Mouse (Mus musculus) liver, adult 2 months (tissue): ENCODE measurements at regions not wholly inside any gene's neighbourhood (a gene's known extent, or its start where the extent isn't known, plus 50 kb on each side); places are given as distances from the start of the nearest gene placed in this dataset.

Experiments used
- DNase-seq: peaks from one replicate; pipeline ENCODE4 v3.0.0-alpha.2; 2011; ENCODE audit warnings: low read depth, low spot score; ENCODE audit errors: extremely low read depth
- H3K27ac ChIP-seq: fragments of 200-500 bp; replicated peaks from 2 replicates; pipeline ENCODE4 v1.5.1; 2012; ENCODE audit warnings: low read depth, mild to moderate bottlenecking, control low read depth, inconsistent platforms, low read length; ENCODE audit not compliant: insufficient read depth
- H3K27me3 ChIP-seq: fragments of 200-500 bp; 2 replicates; pipeline ENCODE4 v1.6.1; 2012; ENCODE audit warnings: mild to moderate bottlenecking, moderate library complexity, low read length, inconsistent platforms; ENCODE audit not compliant: control insufficient read depth, insufficient read depth
- H3K36me3 ChIP-seq: fragments of 200-500 bp; 2 replicates; pipeline ENCODE4 v1.6.1; 2012; ENCODE audit warnings: low read length, inconsistent platforms; ENCODE audit not compliant: control insufficient read depth, insufficient read depth
- H3K4me1 ChIP-seq: fragments of 200-500 bp; 2 replicates; pipeline ENCODE4 v1.6.1; 2011; ENCODE audit warnings: low read length; ENCODE audit not compliant: control insufficient read depth, insufficient read depth
- H3K4me3 ChIP-seq: fragments of 200-500 bp; 2 replicates; pipeline ENCODE4 v1.5.1; 2011; ENCODE audit warnings: low read depth, mild to moderate bottlenecking, control low read depth, low read length, moderate library complexity; ENCODE audit not compliant: insufficient read depth
- H3K79me2 ChIP-seq: fragments of 200-500 bp; 2 replicates; pipeline ENCODE4 v1.6.1; 2012; ENCODE audit warnings: inconsistent platforms, mild to moderate bottlenecking, low read length, moderate library complexity; ENCODE audit not compliant: control insufficient read depth, insufficient read depth
- H3K9ac ChIP-seq: fragments of 200-500 bp; 2 replicates; pipeline ENCODE4 v1.6.1; 2012; ENCODE audit warnings: low read depth, mild to moderate bottlenecking, control low read depth, inconsistent platforms, low read length
- CTCF ChIP-seq: fragments of 200-500 bp; IDR thresholded peaks from 2 replicates; pipeline ENCODE4 v1.5.1; 2011; ENCODE audit warnings: low read depth, low read length, control low read depth
- POLR2A ChIP-seq: fragments of 200-500 bp; IDR thresholded peaks from 2 replicates; pipeline ENCODE4 v1.6.1; 2011; ENCODE audit warnings: low read length, control low read depth; ENCODE audit not compliant: insufficient read depth; ENCODE audit errors: extremely low read depth
- WGBS: fragments of 180-500 bp; shearing (Covaris S2); methylation state at CpG from one replicate; pipeline ENCODE4 v1.1.7; 2018; 5-methylcytosine and 5-hydroxymethylcytosine counted together

DNA sequence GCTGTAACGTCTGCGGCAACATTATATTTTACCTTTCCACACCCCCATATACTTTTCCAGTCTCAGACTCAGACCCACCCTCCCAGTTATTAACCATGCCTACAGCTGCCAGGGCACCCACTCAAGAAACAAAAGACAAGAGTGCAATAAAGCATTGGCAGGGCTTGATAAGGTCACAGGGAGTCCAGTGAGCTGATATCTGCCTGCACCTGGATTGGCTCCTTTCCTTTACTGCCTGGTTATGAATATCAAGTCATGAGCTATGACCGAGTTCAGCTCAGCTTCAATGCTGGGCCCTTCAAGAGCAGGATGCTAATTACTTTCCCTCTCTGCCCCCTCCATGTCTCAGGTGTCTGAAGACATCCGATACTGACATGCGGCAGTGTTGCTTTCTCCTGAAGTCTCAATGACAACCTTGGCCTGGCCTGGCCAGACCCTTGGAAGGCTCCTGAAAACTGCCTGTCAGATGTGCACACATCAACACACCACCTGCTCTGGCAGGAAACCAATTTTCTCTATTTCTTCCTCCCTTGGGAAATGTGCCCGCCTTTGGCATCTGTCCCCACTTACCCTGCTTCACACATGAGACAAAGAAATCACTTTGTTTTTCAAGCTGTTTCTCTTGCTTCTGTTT lies 286.3 kb downstream of the Pik3r1 start:
- WGBS = 92% methylated on average over 6 of the region's 6 CpGs
- H3K9ac ChIP-seq = no peak overlapping the region
- no peaks in the 10 kb centered on the region for H3K79me2 ChIP-seq
- no peak for DNase-seq
- H3K4me1 ChIP-seq = peaks cover 5% of the 10 kb centered on the region; the same call in 1 of the 2 replicates
- no peaks in the 10 kb centered on the region for H3K36me3 ChIP-seq
- no peak overlapping the region for H3K27ac ChIP-seq
- H3K27me3 ChIP-seq = no peaks in the 10 kb centered on the region
- H3K4me3 ChIP-seq = no peak overlapping the region
- no peak for TF ChIP-seq POLR2A
- no peak for TF ChIP-seq CTCF

DNA sequence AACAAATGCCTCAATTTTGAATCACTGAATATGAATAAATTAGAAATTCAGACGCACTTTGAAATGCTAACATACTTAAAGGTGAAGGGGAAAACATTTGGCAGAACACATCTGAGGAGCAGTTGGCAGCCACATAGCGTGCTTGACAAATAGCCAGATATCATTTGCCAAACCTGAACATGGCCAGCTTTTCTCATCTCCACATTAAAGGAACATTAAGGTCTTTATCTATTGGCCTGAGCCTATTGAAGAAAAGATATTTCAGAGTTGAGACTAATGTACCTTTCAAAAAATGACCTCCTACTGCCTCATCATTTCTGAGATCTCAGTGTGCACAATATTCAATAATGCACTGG lies 288.7 kb downstream of the Pik3r1 start:
- no peaks in the 10 kb centered on the region for H3K27me3 ChIP-seq
- no peak overlapping the region for H3K27ac ChIP-seq
- H3K4me3 ChIP-seq = no peak overlapping the region
- WGBS = 22% methylated on average over 2 of the region's 2 CpGs
- H3K4me1 ChIP-seq = peaks cover 5% of the 10 kb centered on the region; the same call in 1 of the 2 replicates
- no peak for TF ChIP-seq POLR2A
- no peak for TF ChIP-seq CTCF
- no peak overlapping the region for H3K9ac ChIP-seq
- H3K36me3 ChIP-seq = no peaks in the 10 kb centered on the region
- peak; percentile 80 for DNase-seq
- no peaks in the 10 kb centered on the region for H3K79me2 ChIP-seq

DNA sequence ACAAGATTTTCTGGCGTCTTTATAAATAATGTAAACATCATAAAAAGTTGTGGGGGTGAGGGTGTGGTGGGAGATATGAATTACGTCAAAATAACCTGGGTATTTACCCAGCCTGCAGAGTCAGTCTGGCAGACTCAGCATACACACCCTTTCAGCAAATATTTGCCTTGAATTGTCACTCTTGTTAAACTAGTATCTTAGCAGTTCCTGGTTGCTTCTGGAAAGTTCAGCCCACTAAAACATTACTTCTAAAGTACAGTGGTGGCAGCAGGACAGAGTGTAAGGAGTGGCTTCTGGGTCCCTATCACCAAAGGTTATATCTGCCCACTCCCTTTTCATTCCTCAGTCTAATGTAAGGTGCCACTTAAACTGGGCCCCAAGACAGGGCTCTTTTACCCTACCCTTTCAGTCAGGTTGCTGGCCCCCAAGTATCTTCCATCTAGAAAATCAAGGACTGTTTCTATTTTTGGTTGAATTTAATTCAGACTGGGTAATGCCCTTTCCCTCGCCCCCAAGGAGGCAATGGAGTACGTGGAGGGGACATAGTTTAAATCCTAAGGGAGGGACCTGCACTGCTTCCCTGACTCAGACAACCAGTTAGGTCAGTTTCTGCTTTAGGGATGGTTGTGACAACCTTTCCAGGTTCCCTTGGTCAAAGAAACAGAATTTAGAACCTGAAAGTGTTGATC lies 289.3 kb downstream of the Pik3r1 start:
- 32% methylated on average over 4 of the region's 4 CpGs for WGBS

DNA sequence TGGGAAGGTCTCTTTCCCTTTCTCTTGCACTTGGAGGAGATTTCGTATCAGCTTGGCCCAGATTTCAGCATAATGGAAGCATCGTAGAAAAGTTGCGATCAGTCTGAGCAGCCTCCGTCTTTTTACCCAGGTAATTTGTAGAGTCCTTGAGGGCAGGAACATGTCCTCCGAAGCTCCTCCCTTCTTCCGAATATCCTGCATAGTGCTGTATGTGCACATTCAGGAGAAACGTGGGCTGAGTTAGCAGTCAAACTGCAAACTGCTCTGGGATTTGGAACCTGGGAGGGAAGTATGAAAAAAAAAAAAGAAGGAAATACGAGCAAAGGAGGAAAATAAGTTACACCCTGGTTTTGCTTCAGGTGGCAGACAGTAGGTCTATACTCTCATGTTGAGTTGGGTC lies 294.7 kb downstream of the Pik3r1 start:
- H3K4me3 ChIP-seq = no peak overlapping the region
- no peak overlapping the region for H3K9ac ChIP-seq
- H3K27ac ChIP-seq = no peak overlapping the region
- H3K27me3 ChIP-seq = no peaks in the 10 kb centered on the region
- H3K79me2 ChIP-seq = no peaks in the 10 kb centered on the region
- no peaks in the 10 kb centered on the region for H3K4me1 ChIP-seq
- 94% methylated on average over 8 of the region's 8 CpGs for WGBS
- TF ChIP-seq POLR2A = no peak
- no peak for TF ChIP-seq CTCF
- H3K36me3 ChIP-seq = no peaks in the 10 kb centered on the region
- DNase-seq = no peak

More for the DNA sequence above, 289.3 kb downstream of the Pik3r1 start:
- no peak overlapping the region for H3K4me3 ChIP-seq
- TF ChIP-seq POLR2A (no peak), CTCF (no peak)
- peaks cover 5% of the 10 kb centered on the region; the same call in 1 of the 2 replicates for H3K4me1 ChIP-seq
- H3K79me2 ChIP-seq = no peaks in the 10 kb centered on the region
- no peaks in the 10 kb centered on the region for H3K36me3 ChIP-seq
- no peak overlapping the region for H3K9ac ChIP-seq
- no peak overlapping the region for H3K27ac ChIP-seq
- peak; percentile 75 for DNase-seq
- no peaks in the 10 kb centered on the region for H3K27me3 ChIP-seq

DNA sequence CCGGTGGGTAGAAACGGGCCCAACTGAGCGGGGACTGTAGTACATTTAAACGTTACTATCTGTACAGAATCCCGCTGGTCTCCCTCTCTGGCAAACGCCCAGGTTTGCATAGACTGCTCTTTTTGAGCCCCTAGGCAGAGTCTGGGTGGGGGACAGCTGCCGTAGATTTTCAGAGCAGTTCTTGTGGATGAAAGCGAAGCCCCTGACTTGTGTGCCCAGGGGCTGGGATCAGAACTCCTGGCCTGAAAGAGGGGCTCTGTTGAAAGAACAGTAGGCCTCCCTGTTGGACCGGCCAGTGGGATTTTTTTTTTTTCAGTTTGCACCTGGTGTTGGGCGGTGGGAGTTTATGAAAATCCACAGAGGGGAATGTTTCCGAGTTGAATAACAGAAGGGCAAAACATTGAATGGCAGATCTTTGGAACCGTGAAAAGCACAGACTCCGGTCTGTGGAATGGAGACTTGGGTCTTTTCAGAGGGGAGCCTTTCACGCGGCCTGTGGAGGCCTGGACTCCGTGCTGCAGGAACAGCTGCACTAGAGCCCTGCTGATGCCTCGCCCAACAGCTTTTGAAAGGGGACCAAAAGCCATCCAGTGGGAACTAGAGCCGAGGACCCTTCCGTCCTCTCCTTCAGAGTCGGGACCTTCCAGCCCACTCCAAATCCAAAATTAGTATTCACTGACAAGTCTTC lies 297.3 kb downstream of the Pik3r1 start:
- Histone ChIP-seq H3K4me3 (no peak overlapping the region), H3K4me1 (no peaks in the 10 kb centered on the region), H3K36me3 (no peaks in the 10 kb centered on the region), H3K9ac (no peak overlapping the region), H3K27me3 (no peaks in the 10 kb centered on the region), H3K27ac (no peak overlapping the region), H3K79me2 (no peaks in the 10 kb centered on the region)
- DNase-seq = no peak
- 90% methylated on average over 20 of the region's 20 CpGs for WGBS
- no peak for TF ChIP-seq CTCF
- TF ChIP-seq POLR2A = no peak

DNA sequence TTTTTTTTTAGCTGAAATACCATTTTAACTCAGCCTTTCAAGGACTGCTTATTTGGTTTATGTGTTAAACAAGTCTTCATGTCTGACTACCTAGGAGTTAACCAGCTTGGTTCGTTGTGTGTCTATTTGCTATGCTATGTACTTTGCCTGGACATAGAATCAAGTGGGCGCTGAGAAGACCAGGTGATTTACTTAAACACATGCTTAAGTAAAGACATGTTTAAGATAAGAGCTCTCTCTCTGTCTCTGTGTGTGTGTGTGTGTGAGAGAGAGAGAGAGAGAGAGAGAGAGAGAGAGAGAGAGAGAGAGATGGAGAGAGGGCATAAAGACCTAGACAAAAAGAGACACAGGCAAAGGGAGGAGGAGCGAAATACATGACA lies 302.3 kb downstream of the Pik3r1 start:
- H3K27me3 ChIP-seq = no peaks in the 10 kb centered on the region
- 85% methylated on average over 3 of the region's 3 CpGs for whole genome bisulfite sequencing

More for the DNA sequence above, 302.3 kb downstream of the Pik3r1 start:
- Histone ChIP-seq H3K36me3 (no peaks in the 10 kb centered on the region), H3K27ac (no peak overlapping the region), H3K9ac (no peak overlapping the region), H3K4me3 (no peak overlapping the region), H3K79me2 (no peaks in the 10 kb centered on the region), H3K4me1 (no peaks in the 10 kb centered on the region)
- DNase-seq = no peak
- TF ChIP-seq POLR2A (no peak), CTCF (no peak)
